Mouse (Mus musculus) MEL (cell line): ENCODE data around the gene Kalrn. TPM values are rescaled to one million over a fixed set of nuclear protein-coding genes. Genes with fewer than 3 reads are reported as not detected.

ENCODE experiments used
- DNase-seq: peaks from one replicate; pipeline ENCODE4 v3.0.0; 2011; ENCODE audit warnings: low read depth, low spot score
- H3K27ac ChIP-seq: 2 replicates; pipeline ENCODE4 v1.5.1; 2012; ENCODE audit warnings: low read depth, mild to moderate bottlenecking, control low read depth, low read length, moderate library complexity; ENCODE audit not compliant: control insufficient read depth
- H3K27me3 ChIP-seq, 2 experiments: fragments of 150-350 bp in 1 of 2; sonication (generic) in 1 of 2; 2 replicates each; pipeline ENCODE4 v1.6.1; 2012; ENCODE audit warnings: low read length in 2 of 2, mild to moderate bottlenecking in 2 of 2, improper control_type of control experiment in 1 of 2, moderate library complexity in 1 of 2; ENCODE audit not compliant: insufficient read depth in 2 of 2, control insufficient read depth in 1 of 2
- H3K36me3 ChIP-seq, 2 experiments: 2 replicates each; pipeline ENCODE4 v1.6.1; 2012 to 2014; ENCODE audit warnings: low read length in 2 of 2, improper control_type of control experiment in 1 of 2, inconsistent platforms in 1 of 2, mild to moderate bottlenecking in 1 of 2; ENCODE audit not compliant: insufficient read depth in 2 of 2, control insufficient read depth in 1 of 2
- H3K4me1 ChIP-seq, 2 experiments: fragments of 150-350 bp in 1 of 2; sonication (generic) in 1 of 2; 2 replicates each; pipeline ENCODE4 v1.6.1; 2012; ENCODE audit warnings: low read length in 2 of 2, improper control_type of control experiment in 1 of 2, mild to moderate bottlenecking in 1 of 2; ENCODE audit not compliant: insufficient read depth in 2 of 2, control insufficient read depth in 1 of 2
- H3K4me3 ChIP-seq, 2 experiments: fragments of 150-350 bp in 1 of 2; sonication (generic) in 1 of 2; 2 replicates each; pipeline ENCODE4 v1.5.1; 2012; ENCODE audit warnings: low read depth in 2 of 2, low read length in 2 of 2, mild to moderate bottlenecking in 2 of 2, moderate library complexity in 2 of 2, control low read depth in 1 of 2, improper control_type of control experiment in 1 of 2; ENCODE audit not compliant: control insufficient read depth in 1 of 2, insufficient read depth in 1 of 2
- H3K79me2 ChIP-seq: 2 replicates; pipeline ENCODE4 v1.6.1; 2012; ENCODE audit warnings: mild to moderate bottlenecking, low read length, moderate library complexity; ENCODE audit not compliant: control insufficient read depth, poor library complexity, insufficient read depth
- H3K9ac ChIP-seq: 2 replicates; pipeline ENCODE4 v1.6.1; 2012; ENCODE audit warnings: low read depth, mild to moderate bottlenecking, control low read depth, low read length, moderate library complexity; ENCODE audit not compliant: control insufficient read depth, poor library complexity, severe bottlenecking
- H3K9me3 ChIP-seq: fragments of 150-350 bp; sonication (generic); replicated peaks from 2 replicates; pipeline ENCODE4 v1.6.1; 2012; ENCODE audit warnings: mild to moderate bottlenecking, low read length, improper control_type of control experiment, moderate library complexity; ENCODE audit not compliant: insufficient read depth
- CHD1 ChIP-seq: IDR thresholded peaks from 2 replicates; pipeline ENCODE4 v1.6.1; 2012; ENCODE audit warnings: low read depth, mild to moderate bottlenecking, inconsistent platforms, low read length, improper control_type of control experiment
- E2F4 ChIP-seq: IDR thresholded peaks from 2 replicates; pipeline ENCODE4 v1.6.1; 2011; ENCODE audit warnings: low read depth, low read length, improper control_type of control experiment, borderline replicate concordance
- ELF1 ChIP-seq: IDR thresholded peaks from 2 replicates; pipeline ENCODE4 v1.6.1; 2014; ENCODE audit warnings: low read depth, mild to moderate bottlenecking, inconsistent platforms, low read length, improper control_type of control experiment, moderate library complexity
- EP300 ChIP-seq, 2 experiments: IDR thresholded peaks; 2 replicates each; pipeline ENCODE4 v1.6.1; 2011; ENCODE audit warnings: improper control_type of control experiment in 2 of 2, low read length in 2 of 2, low read depth in 1 of 2, mild to moderate bottlenecking in 1 of 2
- GABPA ChIP-seq: IDR thresholded peaks from 2 replicates; pipeline ENCODE4 v1.6.1; 2012; ENCODE audit warnings: low read depth, mild to moderate bottlenecking, inconsistent platforms, low read length, improper control_type of control experiment, moderate library complexity
- KAT2A ChIP-seq: conservative IDR thresholded peaks from 2 replicates; pipeline ENCODE4 v1.6.1; 2012; ENCODE audit warnings: low read depth, low read length, improper control_type of control experiment, inconsistent platforms
- MAFK ChIP-seq: IDR thresholded peaks from 2 replicates; pipeline ENCODE4 v1.6.1; 2011; ENCODE audit warnings: low read depth, mild to moderate bottlenecking, low read length, improper control_type of control experiment, borderline replicate concordance
- MAX ChIP-seq: IDR thresholded peaks from 2 replicates; pipeline ENCODE4 v1.6.1; 2011; ENCODE audit warnings: low read length, improper control_type of control experiment
- MAZ ChIP-seq: IDR thresholded peaks from 2 replicates; pipeline ENCODE4 v1.6.1; 2012; ENCODE audit warnings: low read depth, mild to moderate bottlenecking, inconsistent platforms, low read length, improper control_type of control experiment
- MEF2A ChIP-seq: IDR thresholded peaks from 2 replicates; pipeline ENCODE4 v1.6.1; 2014; ENCODE audit warnings: low read depth, mild to moderate bottlenecking, inconsistent platforms, low read length, improper control_type of control experiment; ENCODE audit not compliant: poor library complexity, insufficient replicate concordance, severe bottlenecking; ENCODE audit errors: extremely low read depth
- MXI1 ChIP-seq: IDR thresholded peaks from 2 replicates; pipeline ENCODE4 v1.6.1; 2011; ENCODE audit warnings: mild to moderate bottlenecking, low read depth, low read length, improper control_type of control experiment
- NELFE ChIP-seq: IDR thresholded peaks from 2 replicates; pipeline ENCODE4 v1.6.1; 2011; ENCODE audit warnings: low read depth, low read length, improper control_type of control experiment
- NRF1 ChIP-seq: IDR thresholded peaks from 2 replicates; pipeline ENCODE4 v1.6.1; 2014; ENCODE audit warnings: low read depth, mild to moderate bottlenecking, inconsistent platforms, low read length, improper control_type of control experiment, moderate library complexity; ENCODE audit not compliant: poor library complexity, insufficient read depth, severe bottlenecking
- RCOR1 ChIP-seq: IDR thresholded peaks from 2 replicates; pipeline ENCODE4 v1.6.1; 2012; ENCODE audit warnings: low read depth, mild to moderate bottlenecking, inconsistent platforms, low read length, improper control_type of control experiment
- SIN3A ChIP-seq: IDR thresholded peaks from 2 replicates; pipeline ENCODE4 v1.6.1; 2012; ENCODE audit warnings: low read length, improper control_type of control experiment, inconsistent platforms
- SMC3 ChIP-seq: IDR thresholded peaks from 2 replicates; pipeline ENCODE4 v1.6.1; 2011; ENCODE audit warnings: low read depth, low read length, improper control_type of control experiment
- TCF12 ChIP-seq: IDR thresholded peaks from 2 replicates; pipeline ENCODE4 v1.6.1; 2014; ENCODE audit warnings: low read depth, mild to moderate bottlenecking, inconsistent platforms, low read length, improper control_type of control experiment, moderate library complexity
- ZC3H11A ChIP-seq: IDR thresholded peaks from 2 replicates; pipeline ENCODE4 v1.6.1; 2012; ENCODE audit warnings: low read depth, mild to moderate bottlenecking, inconsistent platforms, low read length, improper control_type of control experiment
- ZNF384 ChIP-seq: IDR thresholded peaks from 2 replicates; pipeline ENCODE4 v1.6.1; 2012; ENCODE audit warnings: low read depth, mild to moderate bottlenecking, inconsistent platforms, low read length, improper control_type of control experiment
- polyA plus RNA-seq, 2 experiments: library from polyadenylated mRNA; stranded (reverse) in 1 of 2; unstranded in 1 of 2; fragments of >175 nt in 1 of 2; fragments of >200 nt in 1 of 2; gene quantifications; 2 replicates each; pipeline versions ENCODE4 v1.2.1 to v1.2.4; 2012; ENCODE audit warnings: low replicate concordance in 2 of 2, low read depth in 1 of 2; ENCODE audit not compliant: insufficient read length in 2 of 2, insufficient read depth in 1 of 2, missing spikeins in 1 of 2
- total RNA-seq: library from RNA; depleted of rRNA; stranded (reverse); fragments of 300-350 nt; gene quantifications from 2 replicates; pipeline ENCODE4 v1.2.3, GENCODE M21; 2012

The Kalrn gene
- total and polyA plus RNA-seq, 3 experiments: 10.4 to 11.8 TPM; not detected in 1

DNA sequence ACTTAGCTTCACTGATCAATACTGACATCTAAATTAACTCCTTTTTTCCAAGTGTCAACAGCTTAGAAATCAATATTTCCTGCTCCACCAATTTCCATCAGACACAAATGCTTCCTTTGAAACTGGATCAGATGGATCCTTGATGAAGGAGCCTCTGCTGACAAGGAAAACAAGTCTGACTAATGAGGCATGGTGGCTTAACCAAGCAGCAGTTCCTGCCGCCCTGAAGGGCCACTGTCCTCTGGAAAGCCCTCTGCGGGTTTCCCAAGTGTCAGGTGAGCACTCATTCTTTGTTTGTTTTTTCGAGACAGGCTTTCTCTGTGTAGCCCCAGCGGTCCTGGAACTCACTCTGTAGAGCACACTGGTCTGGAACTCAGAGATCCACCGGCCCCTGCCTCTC is 341.4 kb downstream of the Kalrn start:
- DNase-seq: no peak
- H3K4me1 ChIP-seq: no peaks in the 10 kb centered on the region
- H3K79me2 ChIP-seq: no peaks in the 10 kb centered on the region
- H3K9ac ChIP-seq: no peak overlapping the region
- H3K4me3 ChIP-seq: no peak overlapping the region
- peaks cover 0 to 2% of the 10 kb centered on the region in 2 experiments; a peak in 3 of 4 replicates for H3K27me3 ChIP-seq
- TF ChIP-seq ZC3H11A: no peak
- TF ChIP-seq NRF1: no peak
- no peak for TF ChIP-seq CHD1
- TF ChIP-seq MAX: no peak
- H3K9me3 ChIP-seq: no peaks in the 10 kb centered on the region
- H3K36me3 ChIP-seq: no peaks in the 10 kb centered on the region
- H3K27ac ChIP-seq: no peak overlapping the region

DNA sequence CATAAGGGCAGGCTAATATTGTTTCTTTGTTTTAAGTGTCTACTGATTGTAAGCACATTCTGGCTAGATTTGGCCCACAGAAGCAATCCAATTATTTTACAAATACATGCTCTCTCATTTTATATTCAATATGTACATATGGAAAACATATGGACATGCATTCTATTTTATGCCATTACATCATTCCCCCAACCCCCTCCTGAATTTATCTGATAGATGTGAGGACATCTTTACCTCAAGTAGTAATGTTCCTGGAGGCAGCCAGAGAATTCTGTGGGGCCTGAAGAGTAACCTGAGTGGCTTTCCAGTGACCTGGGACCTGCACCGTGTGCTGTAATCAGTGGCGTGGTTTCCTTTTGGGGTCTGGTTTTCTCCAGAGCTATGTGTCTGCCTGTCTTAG is 342.2 kb downstream of the Kalrn start:
- no peaks in the 10 kb centered on the region for H3K79me2 ChIP-seq
- no peaks in the 10 kb centered on the region for H3K36me3 ChIP-seq
- no peak for DNase-seq
- H3K27me3 ChIP-seq: peaks cover 0 to 4% of the 10 kb centered on the region in 2 experiments; a peak in 3 of 4 replicates
- H3K9ac ChIP-seq: no peak overlapping the region
- H3K9me3 ChIP-seq: no peaks in the 10 kb centered on the region
- no peak overlapping the region for H3K27ac ChIP-seq
- no peaks in the 10 kb centered on the region for H3K4me1 ChIP-seq
- TF ChIP-seq MAZ: no peak
- no peak for TF ChIP-seq E2F4
- no peak for TF ChIP-seq ELF1
- no peak for TF ChIP-seq MAFK
- no peak for TF ChIP-seq KAT2A
- TF ChIP-seq MAX: no peak
- TF ChIP-seq EP300 (IDR thresholded peaks at IDR 0.05; ENCODE audit: low read depth in 1 of 2, low read length in 2 of 2): no peak
- no peak for TF ChIP-seq MEF2A
- TF ChIP-seq TCF12: no peak
- no peak for TF ChIP-seq ZNF384
- TF ChIP-seq GABPA: no peak
- TF ChIP-seq SMC3: no peak
- TF ChIP-seq MXI1: no peak
- TF ChIP-seq NELFE: no peak
- no peak for TF ChIP-seq SIN3A
- no peak for TF ChIP-seq CHD1
- no peak for TF ChIP-seq RCOR1
- no peak overlapping the region for H3K4me3 ChIP-seq
